Mouse (Mus musculus): ENCODE data around the gene Mitf. TPM values are rescaled to one million over a fixed set of nuclear protein-coding genes. Genes with fewer than 3 reads are reported as not detected.
A peak's percentile ranks its signal among the peaks of the same experiment; 100 is the strongest.

Mitf gene
- polyA plus RNA-seq, 1 experiment, result not detected

GRCm38 (mm10) chr6:97782291-97782690 is 24.6 kb upstream of the Mitf start:
- TF ChIP-seq GATA1 (IDR thresholded peaks at IDR 0.05; ENCODE audit: low read length) (no peak), TAL1 (IDR thresholded peaks at IDR 0.05; ENCODE audit: low read length) (no peak)
- Histone ChIP-seq H3K4me3 (replicated peaks) (no peak overlapping the region), H3K36me3 (ENCODE audit: control insufficient read depth) (no peaks in the 10 kb centered on the region), H3K4me1 (ENCODE audit: control insufficient read depth) (no peaks in the 10 kb centered on the region), H3K27me3 (ENCODE audit: control insufficient read depth) (no peaks in the 10 kb centered on the region), H3K9me3 (ENCODE audit: control insufficient read depth, low read length) (no peaks in the 10 kb centered on the region)

- no peaks in the 10 kb centered on the region for H3K4me1 ChIP-seq (ENCODE audit: control insufficient read depth)
- no peak for TF ChIP-seq TAL1 (IDR thresholded peaks at IDR 0.05; ENCODE audit: low read length)
- no peak for TF ChIP-seq GATA1 (IDR thresholded peaks at IDR 0.05; ENCODE audit: low read length)
- H3K36me3 ChIP-seq (ENCODE audit: control insufficient read depth), result no peaks in the 10 kb centered on the region
- no peaks in the 10 kb centered on the region for H3K9me3 ChIP-seq (ENCODE audit: control insufficient read depth, low read length)
- no peak overlapping the region for H3K4me3 ChIP-seq (replicated peaks)
- no peaks in the 10 kb centered on the region for H3K27me3 ChIP-seq (ENCODE audit: control insufficient read depth)
These were observed 20.0 kb upstream of the Mitf start for GRCm38 (mm10) chr6:97786871-97787270.

- Histone ChIP-seq H3K4me3 (replicated peaks) (no peak overlapping the region), H3K4me1 (ENCODE audit: control insufficient read depth) (no peaks in the 10 kb centered on the region), H3K27me3 (ENCODE audit: control insufficient read depth) (no peaks in the 10 kb centered on the region), H3K36me3 (ENCODE audit: control insufficient read depth) (no peaks in the 10 kb centered on the region), H3K9me3 (ENCODE audit: control insufficient read depth, low read length) (no peaks in the 10 kb centered on the region)
- TF ChIP-seq TAL1 (IDR thresholded peaks at IDR 0.05; ENCODE audit: low read length) (no peak), GATA1 (IDR thresholded peaks at IDR 0.05; ENCODE audit: low read length) (no peak)
These were observed 18.4 kb upstream of the Mitf start for GRCm38 (mm10) chr6:97788361-97788974.

- H3K36me3 ChIP-seq (ENCODE audit: control insufficient read depth), result no peaks in the 10 kb centered on the region
These were observed 17.2 kb upstream of the Mitf start for GRCm38 (mm10) chr6:97789700-97790099.

GRCm38 (mm10) chr6:97792104-97792503 is 14.7 kb upstream of the Mitf start:
- Histone ChIP-seq H3K36me3 (ENCODE audit: control insufficient read depth) (no peaks in the 10 kb centered on the region), H3K27me3 (ENCODE audit: control insufficient read depth) (no peaks in the 10 kb centered on the region), H3K9me3 (ENCODE audit: control insufficient read depth, low read length) (no peaks in the 10 kb centered on the region), H3K4me3 (replicated peaks) (no peak overlapping the region), H3K4me1 (ENCODE audit: control insufficient read depth) (no peaks in the 10 kb centered on the region)
- TF ChIP-seq TAL1 (IDR thresholded peaks at IDR 0.05; ENCODE audit: low read length), result no peak
- no peak for TF ChIP-seq GATA1 (IDR thresholded peaks at IDR 0.05; ENCODE audit: low read length)

More at GRCm38 (mm10) chr6:97789700-97790099, 17.2 kb upstream of the Mitf start:
- Histone ChIP-seq H3K4me1 (ENCODE audit: control insufficient read depth) (no peaks in the 10 kb centered on the region), H3K9me3 (ENCODE audit: control insufficient read depth, low read length) (no peaks in the 10 kb centered on the region), H3K27me3 (ENCODE audit: control insufficient read depth) (no peaks in the 10 kb centered on the region), H3K4me3 (replicated peaks) (no peak overlapping the region)
- no peak for TF ChIP-seq TAL1 (IDR thresholded peaks at IDR 0.05; ENCODE audit: low read length)
- TF ChIP-seq GATA1 (IDR thresholded peaks at IDR 0.05; ENCODE audit: low read length), result no peak

GRCm38 (mm10) chr6:97795175-97795574 is 11.7 kb upstream of the Mitf start:
- Histone ChIP-seq H3K9me3 (ENCODE audit: control insufficient read depth, low read length) (no peaks in the 10 kb centered on the region), H3K4me3 (replicated peaks) (no peak overlapping the region), H3K4me1 (ENCODE audit: control insufficient read depth) (no peaks in the 10 kb centered on the region), H3K36me3 (ENCODE audit: control insufficient read depth) (no peaks in the 10 kb centered on the region), H3K27me3 (ENCODE audit: control insufficient read depth) (no peaks in the 10 kb centered on the region)
- no peak for TF ChIP-seq GATA1 (IDR thresholded peaks at IDR 0.05; ENCODE audit: low read length)
- TF ChIP-seq TAL1 (IDR thresholded peaks at IDR 0.05; ENCODE audit: low read length), result no peak

- H3K9me3 ChIP-seq (ENCODE audit: control insufficient read depth, low read length), result no peaks in the 10 kb centered on the region
- H3K27me3 ChIP-seq (ENCODE audit: control insufficient read depth), result no peaks in the 10 kb centered on the region
- no peaks in the 10 kb centered on the region for H3K4me1 ChIP-seq (ENCODE audit: control insufficient read depth)
- TF ChIP-seq GATA1 (IDR thresholded peaks at IDR 0.05; ENCODE audit: low read length), result no peak
- TF ChIP-seq TAL1 (IDR thresholded peaks at IDR 0.05; ENCODE audit: low read length), result no peak
- H3K4me3 ChIP-seq (replicated peaks), result no peak overlapping the region
- H3K36me3 ChIP-seq (ENCODE audit: control insufficient read depth), result no peaks in the 10 kb centered on the region
These were observed 6.2 kb upstream of the Mitf start for GRCm38 (mm10) chr6:97800615-97801014.

GRCm38 (mm10) chr6:97806051-97806450 is 801 bp upstream of the Mitf start:
- Histone ChIP-seq H3K36me3 (ENCODE audit: control insufficient read depth) (no peaks in the 10 kb centered on the region), H3K27me3 (ENCODE audit: control insufficient read depth) (no peaks in the 10 kb centered on the region), H3K9me3 (ENCODE audit: control insufficient read depth, low read length) (no peaks in the 10 kb centered on the region), H3K4me3 (replicated peaks) (peak overlapping the region; percentile 71), H3K4me1 (ENCODE audit: control insufficient read depth) (peaks cover 19% of the 10 kb centered on the region)
- TF ChIP-seq TAL1 (IDR thresholded peaks at IDR 0.05; ENCODE audit: low read length) (no peak), GATA1 (IDR thresholded peaks at IDR 0.05; ENCODE audit: low read length) (no peak)

- Histone ChIP-seq H3K27me3 (ENCODE audit: control insufficient read depth) (no peaks in the 10 kb centered on the region), H3K4me3 (replicated peaks) (no peak overlapping the region), H3K36me3 (ENCODE audit: control insufficient read depth) (no peaks in the 10 kb centered on the region), H3K9me3 (ENCODE audit: control insufficient read depth, low read length) (no peaks in the 10 kb centered on the region), H3K4me1 (ENCODE audit: control insufficient read depth) (no peaks in the 10 kb centered on the region)
- TF ChIP-seq TAL1 (IDR thresholded peaks at IDR 0.05; ENCODE audit: low read length), result no peak
- no peak for TF ChIP-seq GATA1 (IDR thresholded peaks at IDR 0.05; ENCODE audit: low read length)
These were observed 7.3 kb downstream of the Mitf start for GRCm38 (mm10) chr6:97814191-97814590.

GRCm38 (mm10) chr6:97815723-97816122 is 8.9 kb downstream of the Mitf start:
- no peak overlapping the region for H3K4me3 ChIP-seq (replicated peaks)
- H3K27me3 ChIP-seq (ENCODE audit: control insufficient read depth), result no peaks in the 10 kb centered on the region
- H3K36me3 ChIP-seq (ENCODE audit: control insufficient read depth), result no peaks in the 10 kb centered on the region
- no peaks in the 10 kb centered on the region for H3K9me3 ChIP-seq (ENCODE audit: control insufficient read depth, low read length)
- TF ChIP-seq TAL1 (IDR thresholded peaks at IDR 0.05; ENCODE audit: low read length) (no peak), GATA1 (IDR thresholded peaks at IDR 0.05; ENCODE audit: low read length) (no peak)
- H3K4me1 ChIP-seq (ENCODE audit: control insufficient read depth), result no peaks in the 10 kb centered on the region
